Mouse (Mus musculus) limb, embryonic 12.5 days (tissue): ENCODE measurements around the gene Fam208b. TPM values are rescaled to one million over a fixed set of nuclear protein-coding genes. Genes with fewer than 3 reads are reported as not detected.

Experiments
- polyA plus RNA-seq: library from polyadenylated mRNA; unstranded; fragments of >200 nt; fragmentation: Nextera tagmentation; extraction: Ambion mirVana; gene quantifications from 2 replicates; pipeline ENCODE4 v1.2.1, GENCODE M21; 2016

Gene Fam208b
- polyA plus RNA-seq, 1 experiment from 2014 or later, result 28.3 TPM

Other genes starting within 250 kb of the Fam208b start
- gene Gdi2, start 73.0 kb downstream of the Fam208b start, polyA plus RNA-seq, result 416 and 425 TPM in 2 replicates
- gene Asb13, start 22.9 kb upstream of the Fam208b start, polyA plus RNA-seq, result 12.9 and 13.6 TPM in 2 replicates
- 0.60 and 0.74 TPM in 2 replicates for gene Calml3, start 193.2 kb upstream of the Fam208b start, polyA plus RNA-seq
- not detected in 2 replicates for gene Calm4, start 226.6 kb upstream of the Fam208b start, polyA plus RNA-seq
- not detected in 2 replicates for gene Calm5, start 243.1 kb upstream of the Fam208b start, polyA plus RNA-seq